Mouse (Mus musculus) testis, adult 10 weeks (tissue): ENCODE data around the gene Ccdc47. TPM values are rescaled to one million over a fixed set of nuclear protein-coding genes. Genes with fewer than 3 reads are reported as not detected.

ENCODE experiments used
- polyA plus RNA-seq: library from polyadenylated mRNA; stranded (reverse); fragments of 350-450 nt; fragmentation: Illumina TruSeq; extraction: RNeasy Lipid Tissue Mini Kit (QIAGEN cat#74804); gene quantifications from one replicate; pipeline ENCODE4 v1.2.3, GENCODE M21; 2014; ENCODE audit warnings: low read depth, low replicate concordance

Gene Ccdc47
- 42.5 TPM for polyA plus RNA-seq

GRCm38 (mm10) chr11:106215927-106216729 is at the start of gene Ccdc47:
Gene Ccdc47, minus strand, starts transcription at chr11:106216344.

GRCm38 (mm10) chr11:106255685-106256451 is 39.7 kb upstream of the Ccdc47 start, which contains the start of the genes Ftsj3 and Psmc5:
Gene Ftsj3, minus strand, starts transcription at chr11:106256079.
Gene Psmc5, plus strand, starts transcription at chr11:106256154.

DNA sequence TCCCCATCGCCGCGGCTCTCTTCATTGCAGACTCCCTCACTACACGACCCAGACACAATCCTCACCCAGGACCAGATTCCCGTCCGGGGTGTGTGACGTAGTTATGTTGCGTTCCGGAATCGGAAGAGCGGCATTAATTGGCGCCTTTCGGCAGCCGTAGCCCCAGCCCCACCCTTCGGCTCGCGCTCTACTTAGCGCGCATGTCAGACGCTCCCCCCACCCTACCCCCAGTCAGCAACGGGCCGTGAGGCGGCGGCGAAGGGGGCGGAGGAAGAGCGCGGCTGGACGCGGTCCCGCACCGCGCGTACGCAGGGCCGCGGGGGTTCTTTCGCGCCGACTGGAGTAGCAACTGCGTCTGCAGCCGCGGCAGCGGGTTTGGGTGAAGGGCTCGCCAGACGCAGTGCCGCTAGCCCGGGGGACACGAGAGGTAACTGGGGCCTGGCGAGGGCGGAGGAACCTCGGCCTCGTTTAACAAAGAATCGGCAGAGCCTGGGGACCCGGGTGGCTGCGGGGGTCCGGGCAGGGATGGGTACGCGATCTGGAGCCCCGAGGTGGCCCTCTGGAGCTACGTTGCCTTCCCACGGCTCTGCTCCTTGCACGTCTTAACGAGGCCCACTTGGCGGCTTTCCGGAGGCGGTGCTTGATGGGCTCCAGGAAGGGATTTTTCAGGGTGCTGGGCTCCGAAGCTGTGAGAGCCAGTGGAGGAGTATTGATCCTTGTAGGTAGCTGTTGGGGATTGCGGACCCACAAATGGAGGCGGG is 766 bp upstream of the Ccdc47 start, which contains the start of gene Ddx42:
Ddx42 (plus strand) TSS at position 197 of the 761 bp plus-strand sequence.

GRCm38 (mm10) chr11:106202123-106202465 is 14.1 kb downstream of the Ccdc47 start, which contains the start of gene Strada:
Gene Strada, minus strand, starts transcription at chr11:106202168.

DNA sequence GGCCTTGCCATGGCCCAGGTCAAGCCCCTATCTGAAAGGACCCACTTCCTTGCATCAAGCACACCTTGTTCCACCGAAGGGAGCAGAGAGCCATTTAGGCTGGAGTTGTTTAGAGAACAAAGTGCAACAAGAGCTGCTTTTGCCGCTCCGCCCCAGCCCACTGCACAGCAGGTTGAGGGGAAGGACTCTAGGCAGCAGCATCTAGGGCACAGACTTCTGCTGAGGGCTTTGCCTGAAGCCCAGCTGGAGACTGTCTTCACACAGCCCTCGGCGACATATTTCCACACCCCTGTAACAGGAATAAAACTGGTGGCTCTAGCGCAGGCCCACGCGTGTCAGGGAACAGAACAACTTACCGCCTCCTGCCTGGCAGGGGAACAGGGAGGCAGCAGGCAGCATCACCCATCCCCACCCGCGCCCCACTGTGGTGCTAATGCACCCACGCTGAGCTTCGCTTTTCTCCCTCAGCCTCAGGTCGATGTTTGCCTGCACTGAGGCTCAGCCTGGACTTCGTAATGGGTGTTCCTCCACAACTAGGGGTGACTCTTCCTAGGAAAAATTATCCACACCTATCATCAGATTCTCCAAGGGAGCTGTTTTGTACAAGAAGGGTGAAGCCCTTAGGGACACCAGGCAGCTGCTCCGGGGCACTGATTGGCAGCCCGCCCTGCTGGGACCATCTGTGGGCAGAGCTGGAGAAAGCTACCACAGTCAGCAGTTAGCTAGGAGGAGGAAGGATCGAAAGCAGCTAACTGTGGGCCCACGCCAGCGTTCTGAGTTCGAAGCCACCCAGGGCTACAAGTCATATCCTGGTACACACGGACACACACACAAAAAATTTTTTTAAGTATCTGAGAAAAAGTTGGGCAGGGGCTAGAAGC is 55.1 kb downstream of the Ccdc47 start, which contains the start of the genes Gm10840 and Limd2:
Gm10840 (plus strand) TSS at position 10 of the 881 bp plus-strand sequence.
Limd2 (minus strand) TSS at position 20 of the 881 bp plus-strand sequence.

Other genes starting within 250 kb of the Ccdc47 start
- 208 TPM for gene Ace, start 248.4 kb downstream of the Ccdc47 start, polyA plus RNA-seq
- 19.8 TPM for gene Ace3, start 221.7 kb downstream of the Ccdc47 start, polyA plus RNA-seq
- not detected for gene Kcnh6, start 208.2 kb downstream of the Ccdc47 start, polyA plus RNA-seq
- gene Dcaf7, start 179.5 kb downstream of the Ccdc47 start, polyA plus RNA-seq: 26.9 TPM
- 2.2 TPM for gene Taco1, start 150.3 kb downstream of the Ccdc47 start, polyA plus RNA-seq
- 4.4 TPM for gene Map3k3, start 131.7 kb downstream of the Ccdc47 start, polyA plus RNA-seq
- gene Gm10840, start 55.5 kb downstream of the Ccdc47 start, polyA plus RNA-seq: 1.4 TPM
- gene Limd2, start 55.5 kb downstream of the Ccdc47 start, polyA plus RNA-seq: 106 TPM
- gene Strada, start 14.2 kb downstream of the Ccdc47 start, polyA plus RNA-seq: 72.2 TPM
- 47.3 TPM for gene Ddx42, start 582 bp upstream of the Ccdc47 start, polyA plus RNA-seq
- gene Ftsj3, start 39.7 kb upstream of the Ccdc47 start, polyA plus RNA-seq: 18.6 TPM
- gene Psmc5, start 39.8 kb upstream of the Ccdc47 start, polyA plus RNA-seq: 40.5 TPM
- 13.1 TPM for gene Smarcd2, start 56.6 kb upstream of the Ccdc47 start, polyA plus RNA-seq
- 34.8 TPM for gene Tcam1, start 60.3 kb upstream of the Ccdc47 start, polyA plus RNA-seq
- gene Gh, start 85.5 kb upstream of the Ccdc47 start, polyA plus RNA-seq: not detected
- not detected for gene Cd79b, start 98.4 kb upstream of the Ccdc47 start, polyA plus RNA-seq
- 0.29 TPM for gene Scn4a, start 136.9 kb upstream of the Ccdc47 start, polyA plus RNA-seq
- gene Prr29, start 149.1 kb upstream of the Ccdc47 start, polyA plus RNA-seq: not detected
- not detected for gene Icam2, start 171.7 kb upstream of the Ccdc47 start, polyA plus RNA-seq